Mouse (Mus musculus): ENCODE results near the gene Ctsll3.

DNA sequence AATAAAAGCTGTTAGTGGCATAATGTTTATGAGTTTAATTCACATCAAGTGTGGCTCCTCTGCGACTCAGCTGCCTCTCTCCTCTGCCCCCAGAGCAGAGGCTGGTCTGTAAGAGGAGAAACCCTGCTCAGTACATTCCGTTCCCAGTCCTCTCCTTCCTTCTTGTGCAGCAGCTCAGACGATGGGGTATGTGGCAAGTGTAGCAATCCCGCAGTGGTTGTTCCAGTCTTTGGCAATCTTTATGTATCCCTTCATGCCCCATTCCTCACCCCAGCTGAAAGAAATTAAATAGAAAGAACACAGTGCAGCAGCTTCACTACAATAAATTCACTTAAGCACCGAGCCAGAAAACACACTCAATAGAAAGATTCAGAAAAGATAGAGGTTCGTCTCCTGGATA is 40.1 kb upstream of the Ctsll3 start:
- no peak for TF ChIP-seq CTCF (IDR thresholded peaks at IDR 0.05)
- no peak for TF ChIP-seq EP300 (IDR thresholded peaks at IDR 0.05; ENCODE audit: insufficient read depth, low read depth, low read length)
- TF ChIP-seq POLR2A (IDR thresholded peaks at IDR 0.05; ENCODE audit: insufficient read depth, low read depth, low read length): no peak
